In the genomic region with DNA sequence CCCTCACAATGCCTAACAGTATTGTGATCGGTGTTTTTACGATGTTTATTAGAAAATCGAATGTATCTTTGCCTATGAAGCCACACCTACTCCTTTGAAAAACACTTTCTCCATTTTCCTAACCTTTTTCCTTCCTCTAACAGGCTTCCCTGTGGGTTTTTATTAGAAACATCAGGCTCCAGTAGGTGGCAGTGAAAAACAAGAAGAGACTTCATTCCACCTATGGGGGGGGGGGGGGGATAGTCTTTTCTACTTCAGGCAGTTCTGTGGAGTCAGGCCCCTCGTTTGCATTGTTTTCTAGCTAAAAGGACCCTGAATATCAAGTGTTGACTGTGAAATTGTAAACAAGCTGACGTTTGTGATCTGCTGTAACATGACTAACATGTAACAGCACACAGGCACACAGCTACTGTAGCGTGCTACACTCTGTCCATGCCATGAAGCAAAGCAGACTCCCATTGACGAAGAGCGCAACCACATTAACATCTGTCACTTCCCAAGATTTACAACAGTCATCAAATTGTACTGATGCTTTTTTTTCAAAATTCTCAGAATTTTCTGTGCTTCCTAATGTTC, we compare ENCODE assay signal across 8 mouse cellular contexts. TPM values are rescaled to one million over a fixed set of nuclear protein-coding genes. Genes with fewer than 3 reads are reported as not detected.
A peak's percentile ranks its signal among the peaks of the same experiment; 100 is the strongest.
DNase-seq lines count a peak whose midpoint lies in the region; ATAC-seq and TF ChIP-seq lines count a peak whose summit lies in the region.

No protein-coding gene starts in this region.

- peak; percentile 21 to 29 for DNase-seq in cerebellum, postnatal 14 days
- DNase-seq in cerebellum, adult 2 months, result no peak
- no peak for DNase-seq in midbrain, embryonic 11.5 days (ENCODE audit: low spot score, missing footprints)
- no peak for DNase-seq in midbrain, embryonic 10.5 days (ENCODE audit: low spot score)
- DNase-seq in limb, embryonic 10.5 days (ENCODE audit: low spot score), result peak; percentile 40
- DNase-seq in heart, adult 11 months, result no peak
- no peak for DNase-seq in ovary, postnatal 36 days (ENCODE audit: low spot score)

- 60% methylated on average over 8 of the region's 8 CpGs for WGBS in cerebellum, adult 2 months
- 67% methylated on average over 8 of the region's 8 CpGs for WGBS in midbrain, embryonic 11.5 days
- 63% methylated on average over 8 of the region's 8 CpGs for WGBS in midbrain, embryonic 10.5 days
- WGBS in limb, embryonic 10.5 days, result 43% methylated on average over 8 of the region's 8 CpGs

- H3K4me2 ChIP-seq in midbrain, embryonic 11.5 days, result no peak overlapping the region

- no peak for TF ChIP-seq POLR2A in cerebellum, adult 2 months (IDR thresholded peaks at IDR 0.05; ENCODE audit: borderline replicate concordance, insufficient read depth, low read length)

- no peak overlapping the region for H3K27ac ChIP-seq in cerebellum, adult 2 months (ENCODE audit: insufficient read depth, low read length)
- no peak overlapping the region for H3K27ac ChIP-seq in midbrain, embryonic 11.5 days (ENCODE audit: low read depth, low read length)
- no peak overlapping the region for H3K27ac ChIP-seq in midbrain, embryonic 10.5 days (replicated peaks)
- no peak overlapping the region for H3K27ac ChIP-seq in limb, embryonic 10.5 days

- ATAC-seq in midbrain, embryonic 11.5 days (ENCODE audit: low FRiP score), result peak; percentile 40; the same call in 1 of the 2 replicates
- ATAC-seq in activated CD4-positive, CD25-positive, alpha-beta regulatory T cell, adult 4 months, result no peak

- peaks cover 7% of the 10 kb centered on the region for H3K36me3 ChIP-seq in midbrain, embryonic 11.5 days (ENCODE audit: control insufficient read depth, insufficient read depth, low read length)
- peaks cover 31% of the 10 kb centered on the region for H3K36me3 ChIP-seq in midbrain, embryonic 10.5 days
- peaks cover 32% of the 10 kb centered on the region for H3K36me3 ChIP-seq in limb, embryonic 10.5 days

- H3K9me3 ChIP-seq in midbrain, embryonic 11.5 days (ENCODE audit: control insufficient read depth, low read length), result no peaks in the 10 kb centered on the region
- no peaks in the 10 kb centered on the region for H3K9me3 ChIP-seq in midbrain, embryonic 10.5 days (replicated peaks)
- H3K9me3 ChIP-seq in limb, embryonic 10.5 days (replicated peaks), result no peaks in the 10 kb centered on the region

- H3K4me1 ChIP-seq in cerebellum, adult 2 months (ENCODE audit: control insufficient read depth, insufficient read depth, low read length), result no peaks in the 10 kb centered on the region
- no peaks in the 10 kb centered on the region for H3K4me1 ChIP-seq in midbrain, embryonic 11.5 days (ENCODE audit: control insufficient read depth, insufficient read depth, low read length)
- no peaks in the 10 kb centered on the region for H3K4me1 ChIP-seq in midbrain, embryonic 10.5 days
- peaks cover 14% of the 10 kb centered on the region; the same call in 1 of the 2 replicates for H3K4me1 ChIP-seq in limb, embryonic 10.5 days

- H3K4me3 ChIP-seq in cerebellum, adult 2 months (replicated peaks; ENCODE audit: insufficient read depth, low read depth, low read length), result no peak overlapping the region
- no peak overlapping the region for H3K4me3 ChIP-seq in midbrain, embryonic 11.5 days (ENCODE audit: low read depth, low read length)
- H3K4me3 ChIP-seq in midbrain, embryonic 10.5 days, result no peak overlapping the region
- no peak overlapping the region for H3K4me3 ChIP-seq in limb, embryonic 10.5 days

- no peak overlapping the region for H3K9ac ChIP-seq in midbrain, embryonic 11.5 days (ENCODE audit: low read length)

- no peaks in the 10 kb centered on the region for H3K27me3 ChIP-seq in cerebellum, adult 2 months (ENCODE audit: control insufficient read depth, insufficient read depth, low read length)
- no peaks in the 10 kb centered on the region for H3K27me3 ChIP-seq in midbrain, embryonic 11.5 days (ENCODE audit: control insufficient read depth, insufficient read depth, low read length)
- H3K27me3 ChIP-seq in midbrain, embryonic 10.5 days (ENCODE audit: low read depth, poor library complexity, severe bottlenecking), result no peaks in the 10 kb centered on the region
- H3K27me3 ChIP-seq in limb, embryonic 10.5 days (ENCODE audit: low read depth, poor library complexity, severe bottlenecking), result no peaks in the 10 kb centered on the region

- TF ChIP-seq CTCF in cerebellum, adult 2 months (IDR thresholded peaks at IDR 0.05; ENCODE audit: borderline replicate concordance, insufficient read depth, low read depth, low read length), result no peak

RNA-seq across cellular contexts. Expression of gene Dnajc10, which starts 41.5 kb away (rescaled TPM):
- 40.2 and 43.3 TPM in 2 replicates for polyA plus RNA-seq in cerebellum, adult 2 months (2012; rRNA removed)
- 98.1 and 111 TPM in 2 replicates for polyA plus RNA-seq in midbrain, embryonic 11.5 days (2014; fragmentation: Nextera tagmentation; extraction: Ambion mirVana)
- 86.4 and 87.8 TPM in 2 replicates for polyA plus RNA-seq in midbrain, embryonic 10.5 days (2016; fragmentation: Nextera tagmentation; extraction: Ambion mirVana)
- polyA plus RNA-seq in limb, embryonic 10.5 days (2016; fragmentation: Nextera tagmentation; extraction: Ambion mirVana), result 81.6 and 93.8 TPM in 2 replicates
- polyA plus RNA-seq in activated CD4-positive, CD25-positive, alpha-beta regulatory T cell, adult 4 months (2017; shearing (Covaris generic)), result 10 to 100 TPM; 42.6 to 45.8 TPM

Comparison
In these comparisons a context has a peak if more than half of its experiments do, and no peak if none do; other contexts are left out.
1. DNase-seq: peak in cerebellum, postnatal 14 days (2 of 2) and limb, embryonic 10.5 days (single experiment); none in cerebellum, adult 2 months (0 of 2), midbrain, embryonic 11.5 days (single experiment), midbrain, embryonic 10.5 days (single experiment), heart, adult 11 months (single experiment) and ovary, postnatal 36 days (single experiment).